Mouse (Mus musculus) cerebellum, adult 2 months (tissue): ENCODE data around the gene Rabgap1l. TPM values are rescaled to one million over a fixed set of nuclear protein-coding genes. Genes with fewer than 3 reads are reported as not detected.

ENCODE experiments used
- DNase-seq, 2 experiments: peaks; one replicate each; pipeline ENCODE4 v3.0.0; 2021
- H3K27ac ChIP-seq: fragments of 200-500 bp; 2 replicates; pipeline ENCODE4 v1.5.1; 2012; ENCODE audit warnings: low read length, control low read depth, inconsistent platforms; ENCODE audit not compliant: insufficient read depth
- H3K27me3 ChIP-seq: fragments of 200-500 bp; 2 replicates; pipeline ENCODE4 v1.6.1; 2012; ENCODE audit warnings: inconsistent platforms, mild to moderate bottlenecking, low read length, moderate library complexity; ENCODE audit not compliant: control insufficient read depth, insufficient read depth
- H3K4me1 ChIP-seq: fragments of 200-500 bp; 2 replicates; pipeline ENCODE4 v1.6.1; 2011; ENCODE audit warnings: low read length; ENCODE audit not compliant: control insufficient read depth, insufficient read depth
- H3K4me3 ChIP-seq: fragments of 200-500 bp; replicated peaks from 2 replicates; pipeline ENCODE3; 2011; ENCODE audit warnings: mild to moderate bottlenecking, low read depth, low read length, control low read depth; ENCODE audit not compliant: insufficient read depth
- CTCF ChIP-seq: fragments of 200-500 bp; IDR thresholded peaks from 2 replicates; pipeline ENCODE4 v1.5.1; 2011; ENCODE audit warnings: low read depth, mild to moderate bottlenecking, control low read depth, low read length, moderate library complexity, borderline replicate concordance; ENCODE audit not compliant: insufficient read depth
- POLR2A ChIP-seq: fragments of 200-500 bp; IDR thresholded peaks from 2 replicates; pipeline ENCODE4 v1.6.1; 2011; ENCODE audit warnings: low read length, control low read depth, borderline replicate concordance; ENCODE audit not compliant: insufficient read depth
- WGBS: fragments of 180-500 bp; shearing (Covaris S2); methylation state at CpG from one replicate; pipeline ENCODE4 v1.1.7; 2018; 5-methylcytosine and 5-hydroxymethylcytosine counted together
- polyA plus RNA-seq: library from polyadenylated mRNA; depleted of rRNA; stranded (reverse); fragments of >200 nt; gene quantifications from 2 replicates; pipeline ENCODE4 v1.2.3, GENCODE M21; 2012

Rabgap1l gene
- polyA plus RNA-seq, 1 experiment, result 57.7 TPM

GRCm38 (mm10) chr1:160340653-160341052 lies 452.4 kb downstream of the Rabgap1l start:
- no peak overlapping the region for H3K27ac ChIP-seq
- no peaks in the 10 kb centered on the region; the same call in 1 of the 2 replicates for H3K27me3 ChIP-seq
- no peak for DNase-seq
- no peak for TF ChIP-seq CTCF
- no peak for TF ChIP-seq POLR2A
- H3K4me3 ChIP-seq, result no peak overlapping the region
- WGBS, result 67% methylated on average over 2 of the region's 2 CpGs
- peaks cover 5% of the 10 kb centered on the region; the same call in 1 of the 2 replicates for H3K4me1 ChIP-seq

GRCm38 (mm10) chr1:160339374-160339773 lies 453.6 kb downstream of the Rabgap1l start:
- Histone ChIP-seq H3K27me3 (no peaks in the 10 kb centered on the region; the same call in 1 of the 2 replicates), H3K4me3 (no peak overlapping the region), H3K27ac (no peak overlapping the region), H3K4me1 (peaks cover 8% of the 10 kb centered on the region; the same call in 1 of the 2 replicates)
- TF ChIP-seq POLR2A (no peak), CTCF (no peak)
- WGBS, result 89% methylated on average over 4 of the region's 4 CpGs
- DNase-seq, result no peak

- no peak for DNase-seq
- H3K4me3 ChIP-seq, result no peak overlapping the region
- H3K27ac ChIP-seq, result no peak overlapping the region
- H3K27me3 ChIP-seq, result no peaks in the 10 kb centered on the region; the same call in 1 of the 2 replicates
- WGBS, result 33% methylated on average over 4 of the region's 4 CpGs
- TF ChIP-seq POLR2A, result no peak
- TF ChIP-seq CTCF, result no peak
- peaks cover 3% of the 10 kb centered on the region; the same call in 1 of the 2 replicates for H3K4me1 ChIP-seq
Measured at GRCm38 (mm10) chr1:160334791-160335190, 458.2 kb downstream of the Rabgap1l start.

- 72% methylated on average over 1 of the region's 1 CpGs for WGBS
- H3K4me3 ChIP-seq, result no peak overlapping the region
- TF ChIP-seq POLR2A (no peak), CTCF (no peak)
- no peaks in the 10 kb centered on the region for H3K27me3 ChIP-seq
- no peak for DNase-seq
- no peak overlapping the region for H3K27ac ChIP-seq
- H3K4me1 ChIP-seq, result peaks cover 3% of the 10 kb centered on the region; the same call in 1 of the 2 replicates
Measured at GRCm38 (mm10) chr1:160330828-160331227, 462.2 kb downstream of the Rabgap1l start.

- Histone ChIP-seq H3K27me3 (no peaks in the 10 kb centered on the region), H3K4me3 (no peak overlapping the region), H3K27ac (no peak overlapping the region), H3K4me1 (peaks cover 3% of the 10 kb centered on the region; the same call in 1 of the 2 replicates)
- no peak for DNase-seq
- TF ChIP-seq POLR2A (no peak), CTCF (no peak)
- WGBS, result 58% methylated on average over 2 of the region's 2 CpGs
Measured at GRCm38 (mm10) chr1:160330222-160330621, 462.8 kb downstream of the Rabgap1l start.

- no peak overlapping the region for H3K27ac ChIP-seq
- H3K4me3 ChIP-seq, result no peak overlapping the region
- no peak for DNase-seq
- no peaks in the 10 kb centered on the region for H3K27me3 ChIP-seq
- TF ChIP-seq POLR2A, result no peak
- TF ChIP-seq CTCF, result no peak
- 74% methylated on average over 7 of the region's 7 CpGs for WGBS
- H3K4me1 ChIP-seq, result no peaks in the 10 kb centered on the region; the same call in 1 of the 2 replicates
Measured at GRCm38 (mm10) chr1:160329788-160330187, 463.2 kb downstream of the Rabgap1l start.

- Histone ChIP-seq H3K4me3 (no peak overlapping the region), H3K4me1 (no peaks in the 10 kb centered on the region; the same call in 1 of the 2 replicates), H3K27ac (no peak overlapping the region), H3K27me3 (no peaks in the 10 kb centered on the region)
- no peak for DNase-seq
- TF ChIP-seq POLR2A (no peak), CTCF (no peak)
- WGBS, result 28% methylated on average over 1 of the region's 1 CpGs
Measured at GRCm38 (mm10) chr1:160327531-160327930, 465.5 kb downstream of the Rabgap1l start.

GRCm38 (mm10) chr1:160325542-160325941 lies 467.5 kb downstream of the Rabgap1l start:
- Histone ChIP-seq H3K27ac (no peak overlapping the region), H3K4me1 (no peaks in the 10 kb centered on the region; the same call in 1 of the 2 replicates), H3K4me3 (no peak overlapping the region), H3K27me3 (no peaks in the 10 kb centered on the region)
- 85% methylated on average over 5 of the region's 5 CpGs for WGBS
- DNase-seq, result no peak
- no peak for TF ChIP-seq CTCF

GRCm38 (mm10) chr1:160320690-160321089 lies 472.3 kb downstream of the Rabgap1l start:
- 79% methylated on average over 1 of the region's 1 CpGs for WGBS
- Histone ChIP-seq H3K27ac (no peak overlapping the region), H3K4me1 (no peaks in the 10 kb centered on the region), H3K27me3 (no peaks in the 10 kb centered on the region), H3K4me3 (no peak overlapping the region)
- DNase-seq, result no peak
- TF ChIP-seq CTCF (no peak), POLR2A (no peak)
